Mouse (Mus musculus) kidney, adult 8-10 months (tissue): ENCODE results near the gene Bace1.

ENCODE experiments used
- DNase-seq, 2 experiments: peaks; one replicate each; pipeline ENCODE4 v3.0.0; 2022

Gene Bace1

DNA sequence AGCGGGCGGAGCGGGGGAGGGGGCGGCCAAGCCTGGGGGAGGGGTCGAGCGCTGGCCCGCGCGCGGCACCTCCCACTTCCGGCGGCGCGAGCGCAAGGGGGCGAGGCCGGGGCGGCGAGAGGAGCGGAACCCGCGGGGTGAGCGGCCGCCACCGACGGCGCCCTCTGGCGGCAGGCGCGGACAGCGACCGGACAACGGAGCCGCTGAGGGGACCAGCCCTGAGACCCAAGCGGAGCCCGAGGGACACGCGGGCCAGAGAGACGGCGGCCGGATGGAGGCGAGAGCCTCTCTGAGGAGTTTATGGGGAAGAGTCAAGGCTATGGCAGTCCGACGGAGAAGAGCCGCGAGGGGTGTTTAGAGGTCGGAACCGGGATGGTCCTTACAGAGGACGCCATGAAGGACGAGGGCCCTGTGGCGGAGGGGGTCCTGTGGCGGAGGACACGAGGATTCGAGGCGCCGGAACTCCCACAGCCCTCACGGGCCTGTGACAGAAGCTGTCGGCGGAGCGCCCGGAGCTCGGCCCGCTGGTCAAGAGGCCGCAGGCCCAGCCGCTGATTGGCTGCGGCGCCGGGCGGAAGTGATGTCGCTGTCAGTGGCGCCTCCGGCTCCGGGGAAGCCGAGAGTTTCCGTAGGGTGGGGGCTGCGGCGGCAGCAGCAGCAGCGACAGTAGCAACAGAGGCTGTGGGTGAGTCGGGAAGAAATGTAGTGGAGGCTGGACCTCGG is 68.1 kb downstream of the Bace1 start, which contains the start of the genes Pcsk7 and Rnf214:
Gene Pcsk7, plus strand, starts transcription at position 143 of the 723 bp plus-strand sequence.
Gene Rnf214, minus strand, starts transcription at position 557 of the 723 bp plus-strand sequence.
- DNase-seq: peak; percentile 91

DNA sequence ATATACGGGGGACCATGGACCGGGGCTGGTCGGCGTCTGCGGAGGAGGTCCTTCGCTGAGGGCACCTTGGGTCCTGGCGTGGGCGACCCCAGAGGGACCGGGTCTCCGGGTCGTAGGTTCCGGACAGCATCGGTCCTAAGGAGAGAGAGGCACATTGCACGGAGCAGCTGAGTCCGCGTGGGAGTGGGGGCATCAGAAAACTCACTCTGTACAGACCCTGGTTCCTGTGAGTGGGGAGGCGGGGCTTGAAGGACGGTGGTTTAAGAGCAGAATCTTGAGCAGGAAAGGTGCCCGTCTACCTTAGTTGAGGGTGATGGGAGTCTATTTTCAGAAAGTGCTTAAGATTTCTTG is 68.7 kb downstream of the Bace1 start:
- DNase-seq: peak; percentile 31 to 32

DNA sequence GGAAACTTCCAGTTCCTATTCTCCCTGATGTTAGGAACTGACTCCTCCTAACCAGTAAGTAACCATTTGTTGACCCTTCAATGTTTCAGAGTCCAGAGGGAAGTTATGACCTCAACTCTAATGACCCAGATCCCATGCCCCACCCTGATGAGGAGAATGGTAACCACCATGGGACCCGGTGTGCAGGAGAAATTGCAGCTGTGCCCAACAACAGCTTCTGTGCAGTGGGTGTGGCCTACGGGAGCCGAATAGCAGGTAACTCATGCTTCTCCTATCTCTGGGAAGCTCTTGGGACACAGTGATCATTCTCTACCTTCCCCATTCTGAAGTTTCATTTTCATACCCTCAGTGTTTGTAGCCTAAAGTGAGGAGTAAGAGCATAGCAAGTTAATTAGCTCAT is 72.6 kb downstream of the Bace1 start:
- DNase-seq: no peak

DNA sequence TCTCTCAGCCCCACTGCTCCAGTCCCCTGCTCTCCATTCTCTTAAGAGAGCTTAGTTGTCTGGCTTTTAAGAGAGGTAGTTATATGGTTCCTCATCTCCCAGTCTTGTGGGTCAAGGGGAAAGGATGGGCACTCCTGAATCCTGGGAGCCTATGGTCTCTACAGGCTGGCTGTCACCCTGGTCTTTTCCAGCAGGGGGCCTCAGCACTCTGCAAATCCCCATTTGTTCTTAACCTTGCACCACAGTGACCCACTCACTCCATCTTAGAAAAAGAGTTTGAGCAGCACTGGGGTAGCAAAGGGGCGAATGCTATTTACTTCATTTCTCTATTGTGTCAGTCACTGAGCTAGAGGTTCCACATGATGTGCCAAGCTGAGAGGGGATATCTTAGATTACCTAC is 73.3 kb downstream of the Bace1 start:
- DNase-seq: peak in 1 of 2 experiments; percentile 74
